Mouse (Mus musculus): ENCODE data around the gene Orc5.

The Orc5 gene

GRCm38 (mm10) chr5:22550033-22550551 lies at the start of gene Orc5:
Orc5 (minus strand) TSS chr5:22550429.
- peak; percentile 91 to 93 for DNase-seq (ENCODE audit: low spot score in 2 of 2)

DNA sequence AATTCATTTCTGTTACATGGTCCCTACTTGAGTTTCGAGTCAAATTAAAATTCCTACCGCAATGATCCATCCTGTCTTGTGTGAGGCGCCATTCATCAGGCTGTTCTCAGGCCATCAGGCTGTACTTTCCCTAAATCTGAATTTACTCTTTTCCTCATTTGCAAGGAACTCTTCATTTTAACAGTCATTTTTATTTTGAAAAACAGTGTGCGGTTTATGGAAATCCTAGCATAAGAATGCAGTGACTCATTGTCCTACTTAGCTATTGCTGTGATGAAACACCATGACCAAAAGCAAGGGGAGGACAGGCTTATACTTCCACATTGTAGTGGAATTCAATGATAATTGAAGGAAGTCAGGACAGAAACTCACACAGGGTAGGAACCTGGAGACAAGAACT lies 46.8 kb upstream of the Orc5 start:
- DNase-seq (ENCODE audit: low spot score in 2 of 2) = no peak

DNA sequence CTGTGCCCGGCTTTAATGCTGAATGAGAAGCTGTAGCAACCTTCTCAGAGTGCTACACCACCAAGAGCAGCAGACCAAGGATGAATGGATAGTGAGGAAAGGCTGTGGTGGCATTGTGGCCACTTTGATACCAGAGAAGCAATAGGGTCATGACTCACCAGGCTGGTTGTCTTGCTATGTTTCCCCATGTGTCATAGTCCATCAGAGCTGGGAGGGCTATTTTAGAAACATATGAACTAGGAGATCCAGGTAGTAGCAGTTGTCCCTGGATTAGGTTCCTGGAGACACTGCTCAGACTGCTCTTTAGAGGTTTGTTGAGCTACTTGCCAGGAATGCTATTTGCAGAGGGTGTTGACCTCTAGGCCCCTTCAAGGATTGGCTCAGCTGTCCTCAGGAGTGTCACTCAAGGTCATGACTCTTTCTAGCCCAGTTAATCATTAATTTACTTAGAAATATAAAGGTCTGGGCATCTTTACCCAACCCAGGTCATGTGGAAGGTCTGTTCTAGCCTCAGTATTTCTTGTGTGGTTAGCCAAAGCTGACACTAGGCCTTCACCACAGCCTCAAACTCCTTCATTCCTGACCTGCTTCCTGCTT lies 39.2 kb upstream of the Orc5 start:
- no peak for DNase-seq (ENCODE audit: low spot score in 2 of 2)

GRCm38 (mm10) chr5:22587492-22587891 lies 37.3 kb upstream of the Orc5 start:
- no peak for DNase-seq (ENCODE audit: low spot score in 2 of 2)

DNA sequence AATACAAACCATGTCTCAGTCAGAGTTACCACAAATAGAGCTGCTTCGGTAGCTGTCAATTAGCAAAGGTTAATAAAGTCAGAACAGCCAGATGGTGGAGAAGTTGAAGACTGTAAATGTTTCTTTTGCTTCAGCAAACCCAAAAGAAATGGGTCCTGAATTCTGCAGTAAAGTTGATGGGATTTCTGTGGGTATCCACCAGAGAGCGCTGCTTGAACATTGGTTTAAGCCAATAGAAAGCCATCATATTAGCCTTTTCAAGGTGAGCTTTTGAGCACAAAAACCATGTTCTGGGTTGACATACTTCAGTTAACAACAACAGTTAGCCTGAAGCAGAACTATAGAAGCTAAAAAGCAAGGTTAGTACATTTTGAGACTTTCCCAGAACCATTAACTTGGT lies 34.3 kb upstream of the Orc5 start:
- no peak for DNase-seq (ENCODE audit: low spot score in 2 of 2)

DNA sequence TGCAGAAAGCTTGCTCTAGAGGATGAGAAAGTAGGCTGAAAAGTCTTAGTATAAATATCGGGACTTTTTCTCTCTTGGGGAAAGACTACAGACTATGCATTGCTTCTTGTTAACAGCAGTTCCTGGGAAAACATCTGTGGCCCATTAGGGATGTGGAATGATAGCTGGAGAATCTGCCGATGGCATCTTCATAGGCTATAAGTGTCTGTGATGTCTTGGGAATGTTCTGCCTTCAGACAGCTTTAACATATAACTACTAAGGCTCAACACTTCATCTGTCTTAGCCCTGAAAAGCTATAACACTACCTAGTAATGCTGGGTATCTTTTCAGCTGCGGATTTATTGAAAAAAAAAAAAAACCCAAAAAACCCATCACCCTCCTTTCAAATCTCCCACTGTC lies 27.8 kb upstream of the Orc5 start:
- DNase-seq (ENCODE audit: low spot score in 2 of 2) = no peak

DNA sequence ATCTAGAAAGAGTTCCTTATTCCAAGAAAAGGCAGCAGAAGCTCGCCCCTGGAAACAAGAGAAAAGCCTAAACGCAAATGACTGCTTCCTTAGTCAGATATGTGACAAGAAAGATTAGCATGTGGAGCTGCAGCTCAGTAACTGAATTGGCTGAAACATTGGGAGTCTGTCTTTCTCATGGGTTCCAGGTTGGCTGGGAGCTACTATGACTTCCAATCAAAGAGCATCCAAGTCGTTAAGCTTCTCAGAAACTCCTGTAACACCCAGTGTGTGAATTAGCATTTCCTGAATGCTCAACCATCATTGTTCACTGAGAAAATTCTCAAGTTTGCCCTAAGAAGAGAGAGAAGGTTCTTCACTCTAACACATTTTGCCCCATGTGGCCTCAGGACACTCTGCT lies 24.5 kb upstream of the Orc5 start:
- DNase-seq (ENCODE audit: low spot score in 2 of 2) = no peak

DNA sequence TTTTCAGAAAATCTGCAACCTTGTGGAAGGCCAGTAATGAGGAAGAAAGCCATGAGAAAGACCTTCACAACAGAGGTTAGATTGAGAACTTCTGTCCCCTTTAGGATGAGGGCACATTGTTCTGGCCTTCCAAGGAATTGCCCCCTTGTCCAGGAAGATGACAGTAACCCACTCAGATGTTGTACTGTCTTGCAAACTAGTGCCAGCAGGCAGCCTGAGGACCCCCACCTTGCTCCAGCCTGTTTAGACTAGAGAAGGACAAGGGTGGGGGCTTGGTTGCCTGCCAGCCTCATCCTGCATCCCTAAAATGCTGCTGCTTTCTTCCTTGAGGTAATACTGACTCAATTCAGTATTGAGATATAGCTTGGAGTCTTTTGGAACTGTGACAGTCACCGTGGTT lies 23.9 kb upstream of the Orc5 start:
- DNase-seq (ENCODE audit: low spot score in 2 of 2) = no peak

GRCm38 (mm10) chr5:22573696-22574095 lies 23.5 kb upstream of the Orc5 start:
- no peak for DNase-seq (ENCODE audit: low spot score in 2 of 2)

- no peak for DNase-seq (ENCODE audit: low spot score in 2 of 2)
These were observed 22.7 kb upstream of the Orc5 start for GRCm38 (mm10) chr5:22572881-22573280.

- DNase-seq (ENCODE audit: low spot score in 2 of 2) = no peak
These were observed 22.2 kb upstream of the Orc5 start for GRCm38 (mm10) chr5:22572456-22572855.

- no peak for DNase-seq (ENCODE audit: low spot score in 2 of 2)
These were observed 15.5 kb upstream of the Orc5 start for GRCm38 (mm10) chr5:22565708-22566107.

- no peak for DNase-seq (ENCODE audit: low spot score in 2 of 2)
These were observed 9.6 kb upstream of the Orc5 start for GRCm38 (mm10) chr5:22559801-22560200.

DNA sequence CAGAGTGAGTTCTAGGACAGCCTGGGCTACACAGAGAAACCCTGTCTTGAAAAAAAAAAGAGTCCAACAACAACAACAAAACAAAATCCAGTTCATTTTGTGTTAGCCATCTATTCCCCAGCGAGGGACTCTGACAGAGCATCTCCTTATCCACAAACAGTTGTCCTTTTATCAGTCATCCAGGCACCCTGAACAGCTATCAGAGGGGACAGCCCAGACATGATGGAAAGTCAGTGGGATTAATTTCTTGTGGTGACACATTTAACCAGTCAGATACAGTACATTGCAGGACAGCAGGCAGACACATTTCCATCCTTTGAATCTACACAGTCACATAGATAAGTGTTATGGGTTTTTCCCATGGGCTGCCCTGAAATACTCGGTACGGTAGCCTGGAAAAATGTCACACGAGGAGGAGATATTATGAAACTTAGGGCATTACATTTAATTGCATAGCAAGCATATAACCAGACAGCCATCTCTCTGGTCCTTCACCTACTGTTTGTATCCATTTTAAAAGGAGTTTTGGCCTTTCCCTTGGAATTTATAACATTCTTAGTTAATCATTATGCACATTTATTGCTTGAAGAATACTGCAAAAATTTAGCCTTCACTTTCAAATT lies 7.4 kb upstream of the Orc5 start:
- no peak for DNase-seq (ENCODE audit: low spot score in 2 of 2)

DNA sequence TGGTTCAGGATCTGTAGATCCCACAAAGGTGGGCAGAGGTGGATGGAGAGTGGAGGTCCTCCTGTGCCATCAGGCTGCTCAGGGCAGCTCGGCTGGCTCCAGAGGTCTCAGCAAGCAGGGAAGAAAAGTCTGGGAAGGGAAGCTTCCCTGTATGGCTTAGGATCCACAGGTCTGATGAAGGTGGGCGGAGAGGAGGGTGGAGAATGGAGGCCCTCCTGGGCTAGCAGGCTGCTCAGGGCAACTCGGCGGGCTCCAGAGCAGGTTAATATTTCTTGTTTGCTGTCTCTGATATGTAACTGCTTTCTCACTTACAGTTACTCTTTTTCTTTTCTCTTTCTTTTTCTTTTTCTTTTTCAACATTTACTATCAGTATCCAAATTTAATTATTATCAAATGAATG lies 6.5 kb upstream of the Orc5 start:
- DNase-seq (ENCODE audit: low spot score in 2 of 2) = no peak

DNA sequence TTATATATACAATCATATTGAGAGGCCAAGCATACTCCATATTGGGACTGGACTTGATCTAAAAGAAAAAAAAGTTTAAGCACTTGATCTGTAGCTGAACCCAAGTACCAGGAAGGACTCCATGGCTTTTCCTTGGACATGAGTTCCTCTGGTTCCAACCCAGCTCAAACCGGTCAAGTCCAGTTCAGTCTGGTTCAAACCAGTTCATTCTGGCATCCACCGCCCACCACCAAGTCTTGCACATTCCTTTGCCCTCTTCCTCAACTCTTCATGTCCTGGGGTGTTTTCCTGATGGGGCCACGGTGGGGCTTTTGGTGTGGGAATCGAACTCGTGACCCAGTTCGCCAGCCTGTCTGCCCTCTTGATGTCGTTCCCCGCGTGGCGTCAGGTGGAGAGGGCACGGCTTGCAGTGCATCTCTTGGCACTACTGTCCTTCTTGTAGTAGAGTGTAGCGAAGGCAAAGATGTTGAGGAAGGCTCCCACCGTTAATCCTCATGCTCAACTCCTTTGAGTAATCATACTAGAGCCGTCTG lies 2.1 kb upstream of the Orc5 start:
- no peak for DNase-seq (ENCODE audit: low spot score in 2 of 2)

DNA sequence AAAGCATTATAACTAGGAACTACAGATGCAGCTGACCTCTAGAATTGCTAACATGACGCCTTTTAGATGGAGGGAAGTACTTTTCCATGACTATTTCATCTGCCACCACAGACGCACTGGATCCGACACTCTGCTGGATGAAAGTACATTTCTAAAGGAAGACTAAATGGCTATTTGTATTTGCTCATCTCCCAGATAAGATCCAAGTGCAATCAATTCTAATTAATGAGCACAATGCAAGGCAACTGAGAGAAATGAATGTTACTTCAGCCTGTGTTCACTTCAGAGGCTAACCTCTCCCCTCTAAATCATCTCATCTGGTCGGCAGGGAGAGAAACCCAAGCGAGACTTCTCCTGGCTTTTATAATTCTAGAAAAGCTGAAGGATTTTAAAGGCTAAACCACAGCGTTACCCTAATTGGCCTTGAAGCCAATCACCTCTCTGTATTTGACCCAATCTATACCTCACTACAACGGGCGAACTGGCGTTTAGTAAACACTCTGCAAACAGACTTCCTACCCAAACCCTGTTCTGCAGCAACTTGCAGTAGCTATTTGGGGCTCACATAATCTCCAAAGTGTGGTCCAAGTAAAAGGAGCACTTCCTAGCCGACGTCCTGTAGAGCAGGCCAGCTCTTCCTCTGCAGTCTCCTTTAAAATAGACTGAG lies 730 bp downstream of the Orc5 start:
- no peak for DNase-seq (ENCODE audit: low spot score in 2 of 2)

GRCm38 (mm10) chr5:22548556-22549161 lies 1.6 kb downstream of the Orc5 start:
- no peak for DNase-seq (ENCODE audit: low spot score in 2 of 2)

DNA sequence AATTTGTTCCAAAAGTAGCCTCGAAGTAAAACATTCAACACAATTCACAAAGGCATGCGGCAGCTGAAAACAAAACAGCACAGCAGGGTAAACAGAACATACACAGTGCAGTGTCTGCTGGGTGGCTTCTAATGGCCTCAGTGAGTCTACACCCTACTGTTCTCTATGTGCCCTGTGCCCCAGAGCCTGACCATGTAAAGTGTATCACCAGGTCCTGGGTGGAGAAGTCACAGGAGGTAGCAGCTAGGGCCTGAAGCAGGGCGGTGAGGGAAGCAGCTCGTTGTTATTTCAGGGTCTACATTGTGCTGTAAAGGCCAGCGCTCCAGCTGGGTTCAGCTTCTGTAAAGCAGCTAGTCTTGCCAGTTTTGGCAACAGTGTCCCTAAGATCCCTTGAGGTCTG lies 3.7 kb downstream of the Orc5 start:
- DNase-seq (ENCODE audit: low spot score in 2 of 2) = no peak

DNA sequence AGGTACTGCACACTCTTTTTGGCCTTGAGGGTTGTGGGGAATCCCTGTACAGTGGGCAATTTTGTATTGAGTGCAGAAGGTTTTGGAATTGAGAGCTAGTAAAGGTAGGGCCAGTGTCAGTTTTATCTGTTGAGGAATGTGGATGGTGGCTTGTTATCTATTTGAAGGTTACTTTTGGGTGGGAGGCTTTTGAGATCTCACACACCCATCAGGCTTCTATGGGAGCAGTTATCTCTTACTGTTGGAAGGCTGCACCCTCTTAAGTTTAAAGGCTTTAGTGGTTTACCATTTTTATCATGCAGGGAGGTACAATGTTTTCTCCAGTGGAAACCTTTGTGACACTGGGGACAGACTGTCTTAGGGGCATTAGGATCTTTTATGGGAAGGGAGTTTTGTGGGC lies 4.9 kb downstream of the Orc5 start:
- DNase-seq (ENCODE audit: low spot score in 2 of 2) = no peak

GRCm38 (mm10) chr5:22542676-22543075 lies 7.6 kb downstream of the Orc5 start:
- DNase-seq (ENCODE audit: low spot score in 2 of 2) = no peak

DNA sequence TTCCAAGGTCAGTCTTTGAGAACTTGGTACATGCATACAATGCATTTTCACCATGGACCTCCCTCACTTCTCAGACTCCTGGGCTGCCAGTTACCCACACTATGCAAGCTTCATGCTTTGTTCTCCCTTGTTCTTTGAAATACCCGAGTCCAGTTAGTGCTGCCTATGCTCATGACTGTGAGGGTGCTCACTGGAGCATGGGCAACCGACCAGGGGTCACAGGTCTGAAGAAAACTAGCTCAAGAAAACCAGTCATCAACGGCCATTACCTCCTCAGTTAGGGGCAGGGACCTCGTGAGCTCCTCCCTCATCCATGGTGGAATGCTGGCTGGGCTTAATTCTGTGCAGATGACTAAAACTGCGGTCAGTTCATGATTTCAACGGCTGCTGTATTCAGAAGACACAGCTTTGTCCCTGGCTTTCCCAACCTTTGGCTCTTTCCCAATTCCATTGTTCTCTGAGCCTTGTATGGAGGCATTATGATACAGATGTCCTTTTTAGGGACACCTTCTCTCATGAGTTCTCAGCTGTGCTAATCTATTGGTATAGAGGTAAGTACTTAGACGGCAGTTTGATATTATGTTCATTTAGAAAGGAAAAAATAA lies 11.1 kb downstream of the Orc5 start:
- DNase-seq (ENCODE audit: low spot score in 2 of 2) = no peak
